Mouse (Mus musculus): Measurements from ENCODE around the gene Zbed6.

DNA sequence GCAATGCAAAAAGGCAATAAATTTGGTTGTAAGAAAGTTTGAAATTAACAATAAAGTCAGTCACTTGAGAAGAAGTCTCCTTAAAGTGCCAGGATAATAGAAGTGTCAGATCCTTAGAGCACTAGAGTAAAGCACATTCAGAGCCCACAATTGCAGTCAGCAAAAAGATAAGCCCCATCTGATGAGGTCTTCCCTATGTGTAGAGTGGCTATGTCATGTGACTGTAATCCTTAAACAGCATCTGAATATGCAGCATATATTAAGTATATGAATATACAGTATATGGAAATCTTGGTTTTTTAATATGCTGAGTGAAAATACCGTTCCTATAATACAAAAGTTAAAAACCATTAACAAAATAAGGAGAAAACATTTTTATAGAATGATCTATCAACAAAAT, 7.7 kb downstream of the Zbed6 start:
- TF ChIP-seq EP300 (IDR thresholded peaks at IDR 0.05; ENCODE audit: low read depth) (no peak), CTCF (IDR thresholded peaks at IDR 0.05; ENCODE audit: low read depth) (no peak)

Data from heart, postnatal 0 days (tissue).